Mouse (Mus musculus): ENCODE measurements at regions not wholly inside any gene's neighbourhood (a gene's known extent, or its start where the extent isn't known, plus 50 kb on each side); places are given as distances from the start of the nearest gene placed in this dataset.

DNA sequence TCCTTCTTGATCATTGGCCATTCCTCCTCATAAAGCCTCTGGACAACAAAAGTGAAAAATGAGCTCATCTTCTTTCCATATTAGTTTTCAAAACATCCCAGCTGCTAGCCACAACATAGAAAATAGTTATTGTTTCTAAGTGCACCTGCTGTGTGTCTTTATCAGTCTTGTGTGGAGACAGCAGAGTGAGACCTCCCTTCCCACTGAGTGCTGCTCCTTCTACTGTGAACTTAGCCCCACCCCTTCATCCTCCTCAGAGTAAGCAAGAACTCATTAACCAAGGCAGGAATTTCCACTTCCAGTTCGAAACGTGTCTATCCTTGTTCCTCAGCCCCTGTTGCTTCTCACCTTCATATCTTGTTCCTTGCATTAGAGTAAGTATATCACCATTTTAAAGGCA, 1256.5 kb downstream of the 9330182O14Rik start:
- POLR2A ChIA-PET = no interaction called here

More for the DNA sequence above, 1256.5 kb downstream of the 9330182O14Rik start:
- CTCF ChIA-PET = no interaction called here
